In genomic region chrX:42398836-42399235, GRCm38 (mm10) we compare ENCODE assay signal across 12 mouse cellular contexts.
DNase-seq lines count a peak whose midpoint lies in the region; ATAC-seq and TF ChIP-seq lines count a peak whose summit lies in the region.
"Had no signal": no experiment of that assay in that cellular context is flagged by ENCODE, and none has a peak within 500 bp of the region (broad histone marks: within the 10 kb centered on the region; RNA-seq: fewer than 3 reads in every experiment).

No protein-coding gene starts in this region.

- H3K27ac ChIP-seq in kidney, postnatal 0 days, result no peak overlapping the region
- no peak overlapping the region for H3K27ac ChIP-seq in kidney, embryonic 14.5 days (ENCODE audit: low read depth, low read length)
- H3K27ac ChIP-seq in heart, embryonic 15.5 days, result no peak overlapping the region
- H3K27ac ChIP-seq: hindbrain, postnatal 0 days; liver, embryonic 15.5 days had no signal

- no peak overlapping the region for H3K9ac ChIP-seq in kidney, postnatal 0 days (ENCODE audit: low read depth, low read length)
- no peak overlapping the region for H3K9ac ChIP-seq in kidney, embryonic 14.5 days (ENCODE audit: low read depth, low read length)
- no peak overlapping the region for H3K9ac ChIP-seq in heart, embryonic 15.5 days
- H3K9ac ChIP-seq: liver, embryonic 15.5 days had no signal

- DNase-seq in cerebellum, adult 11-12 months, result peak; percentile 4
- DNase-seq in cerebellum, adult 8-10 months, result no peak
- DNase-seq in kidney, postnatal 0 days (ENCODE audit: low spot score), result peak; percentile 65
- DNase-seq in lung, postnatal 10 days, result peak; percentile 67
- no peak for DNase-seq in c-Kit-positive CD71-positive TER-119-positive erythroid progenitor cells, embryonic 14.5 days (ENCODE audit: low spot score)
- DNase-seq in spleen, postnatal 10 days (ENCODE audit: low spot score in 2 of 2), result no peak
- DNase-seq: B cell, adult 2 months; gastrocnemius, postnatal 25 days had no signal

- no peaks in the 10 kb centered on the region for H3K9me3 ChIP-seq in kidney, postnatal 0 days (replicated peaks; ENCODE audit: low read length)
- no peaks in the 10 kb centered on the region for H3K9me3 ChIP-seq in kidney, embryonic 14.5 days (ENCODE audit: control insufficient read depth, low read length)
- H3K9me3 ChIP-seq in heart, embryonic 15.5 days (replicated peaks), result no peaks in the 10 kb centered on the region
- H3K9me3 ChIP-seq: liver, embryonic 15.5 days had no signal

- H3K27me3 ChIP-seq in kidney, postnatal 0 days (ENCODE audit: insufficient read depth, low read length), result no peaks in the 10 kb centered on the region
- H3K27me3 ChIP-seq in kidney, embryonic 14.5 days (ENCODE audit: control insufficient read depth, insufficient read depth, low read length), result no peaks in the 10 kb centered on the region
- no peaks in the 10 kb centered on the region for H3K27me3 ChIP-seq in heart, embryonic 15.5 days
- H3K27me3 ChIP-seq: liver, embryonic 15.5 days had no signal

- H3K4me1 ChIP-seq in kidney, postnatal 0 days (replicated peaks; ENCODE audit: insufficient read depth, low read length), result no peaks in the 10 kb centered on the region
- H3K4me1 ChIP-seq in kidney, embryonic 14.5 days (ENCODE audit: control insufficient read depth, insufficient read depth, low read length), result no peaks in the 10 kb centered on the region
- H3K4me1 ChIP-seq in heart, embryonic 15.5 days (replicated peaks), result no peaks in the 10 kb centered on the region

- no peak overlapping the region for H3K4me2 ChIP-seq in kidney, postnatal 0 days (ENCODE audit: low read length)
- H3K4me2 ChIP-seq in kidney, embryonic 14.5 days (replicated peaks; ENCODE audit: low read depth, low read length), result no peak overlapping the region
- no peak overlapping the region for H3K4me2 ChIP-seq in heart, embryonic 15.5 days
- H3K4me2 ChIP-seq: liver, embryonic 15.5 days had no signal

- ATAC-seq in kidney, postnatal 0 days (replicated peaks; ENCODE audit: low FRiP score, low read depth), result no peak
- ATAC-seq in kidney, embryonic 14.5 days (ENCODE audit: low FRiP score, low TSS enrichment), result no peak; the same call in 1 of the 2 replicates
- ATAC-seq in heart, embryonic 15.5 days (replicated peaks; ENCODE audit: insufficient number of reproducible peaks, insufficient read depth, low FRiP score, low read depth), result peak; percentile 53; the same call in 1 of the 2 replicates
- ATAC-seq: hindbrain, postnatal 0 days had no signal

- H3K36me3 ChIP-seq in kidney, postnatal 0 days (ENCODE audit: insufficient read depth, low read length), result no peaks in the 10 kb centered on the region
- H3K36me3 ChIP-seq in kidney, embryonic 14.5 days (ENCODE audit: control insufficient read depth, insufficient read depth, low read length), result no peaks in the 10 kb centered on the region
- H3K36me3 ChIP-seq in heart, embryonic 15.5 days, result no peaks in the 10 kb centered on the region
- H3K36me3 ChIP-seq: liver, embryonic 15.5 days had no signal

- H3K4me3 ChIP-seq in kidney, postnatal 0 days (replicated peaks; ENCODE audit: low read depth, low read length), result no peak overlapping the region
- no peak overlapping the region for H3K4me3 ChIP-seq in kidney, embryonic 14.5 days (ENCODE audit: low read length)
- no peak overlapping the region for H3K4me3 ChIP-seq in heart, embryonic 15.5 days
- H3K4me3 ChIP-seq: liver, embryonic 15.5 days had no signal

- WGBS in kidney, postnatal 0 days, result 59% methylated on average over 1 of the region's 1 CpGs
- WGBS in kidney, embryonic 14.5 days, result 52% methylated on average over 1 of the region's 1 CpGs
- 50% methylated on average over 1 of the region's 1 CpGs for WGBS in heart, embryonic 15.5 days

- TF ChIP-seq CTCF in kidney, postnatal 0 days (IDR thresholded peaks at IDR 0.05; ENCODE audit: low read depth), result no peak

Comparison
In these comparisons a context has a peak if more than half of its experiments do, and no peak if none do; other contexts are left out.
1. DNase-seq: peak in cerebellum, adult 11-12 months (single experiment), kidney, postnatal 0 days (single experiment) and lung, postnatal 10 days (single experiment); none in cerebellum, adult 8-10 months (single experiment), c-Kit-positive CD71-positive TER-119-positive erythroid progenitor cells, embryonic 14.5 days (single experiment) and spleen, postnatal 10 days (0 of 2).